Mouse (Mus musculus) erythroblast, embryonic 14.5 days (primary cell): Measurements from ENCODE around the gene Rnf151. TPM values are rescaled to one million over a fixed set of nuclear protein-coding genes. Genes with fewer than 3 reads are reported as not detected.

Experiments used
- H3K27me3 ChIP-seq: 2 replicates; pipeline ENCODE4 v1.6.1; 2012; ENCODE audit warnings: inconsistent platforms; ENCODE audit not compliant: control insufficient read depth
- H3K36me3 ChIP-seq: 2 replicates; pipeline ENCODE4 v1.6.1; 2012; ENCODE audit warnings: mild to moderate bottlenecking, inconsistent platforms; ENCODE audit not compliant: control insufficient read depth
- H3K4me1 ChIP-seq: 2 replicates; pipeline ENCODE4 v1.6.1; 2012; ENCODE audit warnings: inconsistent platforms; ENCODE audit not compliant: control insufficient read depth
- H3K4me3 ChIP-seq: replicated peaks from 2 replicates; pipeline ENCODE3; 2012; ENCODE audit warnings: moderate library complexity, mild to moderate bottlenecking, inconsistent platforms
- H3K9me3 ChIP-seq: 2 replicates; pipeline ENCODE4 v1.6.1; 2012; ENCODE audit warnings: low read length, inconsistent platforms, mixed read lengths; ENCODE audit not compliant: control insufficient read depth
- GATA1 ChIP-seq: IDR thresholded peaks from 2 replicates; pipeline ENCODE4 v1.6.1; 2012; ENCODE audit warnings: low read length, inconsistent platforms, mixed read lengths
- TAL1 ChIP-seq: IDR thresholded peaks from 3 replicates; pipeline ENCODE4 v1.6.1; 2012; ENCODE audit warnings: low read length, inconsistent platforms, mixed read lengths
- polyA plus RNA-seq: library from polyadenylated mRNA; stranded (reverse); fragments of >175 nt; gene quantifications from 2 replicates; pipeline ENCODE4 v1.2.3, GENCODE M21; 2012

The Rnf151 gene
- polyA plus RNA-seq, 1 experiment: 0.19 TPM

- H3K4me1 ChIP-seq: peaks cover 19% of the 10 kb centered on the region
- TF ChIP-seq GATA1: no peak
- no peak for TF ChIP-seq TAL1
- H3K36me3 ChIP-seq: peaks cover 30% of the 10 kb centered on the region
- H3K27me3 ChIP-seq: no peaks in the 10 kb centered on the region
- H3K9me3 ChIP-seq: no peaks in the 10 kb centered on the region
- no peak overlapping the region for H3K4me3 ChIP-seq
Measured at GRCm38 (mm10) chr17:24715556-24715955, 2.3 kb downstream of the Rnf151 start.

- TF ChIP-seq GATA1 (no peak), TAL1 (no peak)
- Histone ChIP-seq H3K36me3 (peaks cover 24% of the 10 kb centered on the region), H3K4me1 (peaks cover 26% of the 10 kb centered on the region), H3K9me3 (no peaks in the 10 kb centered on the region), H3K27me3 (no peaks in the 10 kb centered on the region), H3K4me3 (peak overlapping the region; percentile 29)
Measured at GRCm38 (mm10) chr17:24708646-24709045, 9.2 kb downstream of the Rnf151 start.

- H3K4me1 ChIP-seq: peaks cover 26% of the 10 kb centered on the region
- H3K27me3 ChIP-seq: no peaks in the 10 kb centered on the region
- no peaks in the 10 kb centered on the region for H3K9me3 ChIP-seq
- peak overlapping the region; percentile 81 for H3K4me3 ChIP-seq
- no peak for TF ChIP-seq GATA1
- TF ChIP-seq TAL1: no peak
- peaks cover 27% of the 10 kb centered on the region for H3K36me3 ChIP-seq
Measured at GRCm38 (mm10) chr17:24707801-24708425, 9.9 kb downstream of the Rnf151 start.

GRCm38 (mm10) chr17:24706982-24707800 is 10.7 kb downstream of the Rnf151 start, which contains the start of gene Tbl3:
Gene Tbl3, minus strand, starts transcription at chr17:24707660.
- Histone ChIP-seq H3K27me3 (no peaks in the 10 kb centered on the region), H3K4me3 (peak within 1 kb of the TSS; percentile 81), H3K4me1 (peaks cover 26% of the 10 kb centered on the region), H3K36me3 (peaks cover 33% of the 10 kb centered on the region), H3K9me3 (no peaks in the 10 kb centered on the region)
- no peak; the same call in 1 of the 2 replicates for TF ChIP-seq GATA1
- peak; percentile 40; the same call in 2 of the 3 replicates for TF ChIP-seq TAL1

- no peak for TF ChIP-seq TAL1
- TF ChIP-seq GATA1: no peak
- Histone ChIP-seq H3K4me3 (peak overlapping the region; percentile 81), H3K9me3 (no peaks in the 10 kb centered on the region), H3K36me3 (peaks cover 47% of the 10 kb centered on the region), H3K27me3 (no peaks in the 10 kb centered on the region), H3K4me1 (peaks cover 26% of the 10 kb centered on the region)
Measured at GRCm38 (mm10) chr17:24705821-24706220, 12.0 kb downstream of the Rnf151 start.

- Histone ChIP-seq H3K9me3 (no peaks in the 10 kb centered on the region), H3K4me1 (peaks cover 34% of the 10 kb centered on the region), H3K27me3 (peaks cover 9% of the 10 kb centered on the region), H3K36me3 (peaks cover 62% of the 10 kb centered on the region), H3K4me3 (no peak overlapping the region)
- no peak for TF ChIP-seq GATA1
- TF ChIP-seq TAL1: no peak
Measured at GRCm38 (mm10) chr17:24701251-24701650, 16.6 kb downstream of the Rnf151 start.

- TF ChIP-seq GATA1 (no peak), TAL1 (no peak)
- Histone ChIP-seq H3K4me3 (no peak overlapping the region), H3K36me3 (peaks cover 46% of the 10 kb centered on the region), H3K4me1 (peaks cover 33% of the 10 kb centered on the region), H3K9me3 (no peaks in the 10 kb centered on the region), H3K27me3 (peaks cover 9% of the 10 kb centered on the region)
Measured at GRCm38 (mm10) chr17:24699473-24699872, 18.4 kb downstream of the Rnf151 start.

- H3K9me3 ChIP-seq: no peaks in the 10 kb centered on the region
- H3K36me3 ChIP-seq: peaks cover 44% of the 10 kb centered on the region
- H3K4me1 ChIP-seq: peaks cover 38% of the 10 kb centered on the region
- peaks cover 9% of the 10 kb centered on the region for H3K27me3 ChIP-seq
- TF ChIP-seq TAL1 (no peak), GATA1 (no peak)
- H3K4me3 ChIP-seq: no peak overlapping the region
Measured at GRCm38 (mm10) chr17:24698715-24699114, 19.1 kb downstream of the Rnf151 start.

GRCm38 (mm10) chr17:24697985-24698384 is 19.9 kb downstream of the Rnf151 start:
- Histone ChIP-seq H3K4me1 (peaks cover 41% of the 10 kb centered on the region), H3K27me3 (peaks cover 9% of the 10 kb centered on the region), H3K4me3 (no peak overlapping the region), H3K9me3 (no peaks in the 10 kb centered on the region), H3K36me3 (peaks cover 45% of the 10 kb centered on the region)
- TF ChIP-seq TAL1 (no peak), GATA1 (no peak)
